Mouse (Mus musculus): Measurements from ENCODE around the gene Naaladl2. TPM values are rescaled to one million over a fixed set of nuclear protein-coding genes. Genes with fewer than 3 reads are reported as not detected.

The Naaladl2 gene
- polyA plus RNA-seq, 1 experiment from 2014 or later: 4.0 TPM

- no peak overlapping the region for H3K27ac ChIP-seq (ENCODE audit: low read depth, low read length)
- no peaks in the 10 kb centered on the region for H3K27me3 ChIP-seq (ENCODE audit: control insufficient read depth, insufficient read depth, low read length)
- no peak overlapping the region for H3K9ac ChIP-seq (ENCODE audit: low read depth, low read length)
- WGBS: 50% methylated on average over 5 of the region's 5 CpGs
- no peak overlapping the region for H3K4me3 ChIP-seq (ENCODE audit: low read length)
- no peaks in the 10 kb centered on the region for H3K36me3 ChIP-seq (ENCODE audit: control insufficient read depth, insufficient read depth, low read length)
- no peaks in the 10 kb centered on the region for H3K9me3 ChIP-seq (ENCODE audit: control insufficient read depth, low read length)
- ATAC-seq (ENCODE audit: low FRiP score, low TSS enrichment): no peak; the same call in 1 of the 2 replicates
- H3K4me2 ChIP-seq (replicated peaks; ENCODE audit: low read depth, low read length): no peak overlapping the region
- H3K4me1 ChIP-seq (ENCODE audit: control insufficient read depth, insufficient read depth, low read length): no peaks in the 10 kb centered on the region
These were observed 1206.8 kb downstream of the Naaladl2 start for GRCm38 (mm10) chr3:23937299-23937698.

- Histone ChIP-seq H3K4me1 (ENCODE audit: control insufficient read depth, insufficient read depth, low read length) (no peaks in the 10 kb centered on the region), H3K27me3 (ENCODE audit: control insufficient read depth, insufficient read depth, low read length) (no peaks in the 10 kb centered on the region), H3K4me3 (ENCODE audit: low read length) (no peak overlapping the region), H3K27ac (ENCODE audit: low read depth, low read length) (no peak overlapping the region), H3K9me3 (ENCODE audit: control insufficient read depth, low read length) (no peaks in the 10 kb centered on the region), H3K36me3 (ENCODE audit: control insufficient read depth, insufficient read depth, low read length) (no peaks in the 10 kb centered on the region), H3K9ac (ENCODE audit: low read depth, low read length) (no peak overlapping the region), H3K4me2 (replicated peaks; ENCODE audit: low read depth, low read length) (no peak overlapping the region)
- ATAC-seq (ENCODE audit: low FRiP score, low TSS enrichment): no peak
- 74% methylated on average over 4 of the region's 4 CpGs for WGBS
These were observed 1216.0 kb downstream of the Naaladl2 start for GRCm38 (mm10) chr3:23928097-23928496.

GRCm38 (mm10) chr3:23907682-23908081, 1236.4 kb downstream of the Naaladl2 start:
- Histone ChIP-seq H3K4me3 (ENCODE audit: low read length) (no peak overlapping the region), H3K27ac (ENCODE audit: low read depth, low read length) (no peak overlapping the region), H3K4me2 (replicated peaks; ENCODE audit: low read depth, low read length) (no peak overlapping the region), H3K9ac (ENCODE audit: low read depth, low read length) (no peak overlapping the region), H3K27me3 (ENCODE audit: control insufficient read depth, insufficient read depth, low read length) (no peaks in the 10 kb centered on the region), H3K9me3 (ENCODE audit: control insufficient read depth, low read length) (no peaks in the 10 kb centered on the region), H3K36me3 (ENCODE audit: control insufficient read depth, insufficient read depth, low read length) (no peaks in the 10 kb centered on the region), H3K4me1 (ENCODE audit: control insufficient read depth, insufficient read depth, low read length) (no peaks in the 10 kb centered on the region)
- 66% methylated on average over 1 of the region's 1 CpGs for WGBS
- no peak for ATAC-seq (ENCODE audit: low FRiP score, low TSS enrichment)

GRCm38 (mm10) chr3:23865688-23866087, 1278.4 kb downstream of the Naaladl2 start:
- no peak overlapping the region for H3K9ac ChIP-seq (ENCODE audit: low read depth, low read length)
- no peaks in the 10 kb centered on the region for H3K4me1 ChIP-seq (ENCODE audit: control insufficient read depth, insufficient read depth, low read length)
- H3K9me3 ChIP-seq (ENCODE audit: control insufficient read depth, low read length): no peaks in the 10 kb centered on the region
- H3K27ac ChIP-seq (ENCODE audit: low read depth, low read length): no peak overlapping the region
- H3K27me3 ChIP-seq (ENCODE audit: control insufficient read depth, insufficient read depth, low read length): no peaks in the 10 kb centered on the region
- H3K4me2 ChIP-seq (replicated peaks; ENCODE audit: low read depth, low read length): no peak overlapping the region
- no peak overlapping the region for H3K4me3 ChIP-seq (ENCODE audit: low read length)
- H3K36me3 ChIP-seq (ENCODE audit: control insufficient read depth, insufficient read depth, low read length): no peaks in the 10 kb centered on the region
- no peak for ATAC-seq (ENCODE audit: low FRiP score, low TSS enrichment)
- WGBS: 90% methylated on average over 1 of the region's 1 CpGs

GRCm38 (mm10) chr3:23857275-23857674, 1286.8 kb downstream of the Naaladl2 start:
- Histone ChIP-seq H3K27me3 (ENCODE audit: control insufficient read depth, insufficient read depth, low read length) (no peaks in the 10 kb centered on the region), H3K4me1 (ENCODE audit: control insufficient read depth, insufficient read depth, low read length) (no peaks in the 10 kb centered on the region), H3K9me3 (ENCODE audit: control insufficient read depth, low read length) (no peaks in the 10 kb centered on the region), H3K4me2 (replicated peaks; ENCODE audit: low read depth, low read length) (no peak overlapping the region), H3K9ac (ENCODE audit: low read depth, low read length) (no peak overlapping the region), H3K4me3 (ENCODE audit: low read length) (no peak overlapping the region), H3K36me3 (ENCODE audit: control insufficient read depth, insufficient read depth, low read length) (no peaks in the 10 kb centered on the region), H3K27ac (ENCODE audit: low read depth, low read length) (no peak overlapping the region)
- 50% methylated on average over 1 of the region's 1 CpGs for WGBS
- no peak for ATAC-seq (ENCODE audit: low FRiP score, low TSS enrichment)

GRCm38 (mm10) chr3:23817585-23817984, 1326.5 kb downstream of the Naaladl2 start:
- ATAC-seq (ENCODE audit: low FRiP score, low TSS enrichment): no peak
- Histone ChIP-seq H3K4me3 (ENCODE audit: low read length) (no peak overlapping the region), H3K4me1 (ENCODE audit: control insufficient read depth, insufficient read depth, low read length) (no peaks in the 10 kb centered on the region), H3K27me3 (ENCODE audit: control insufficient read depth, insufficient read depth, low read length) (no peaks in the 10 kb centered on the region), H3K9ac (ENCODE audit: low read depth, low read length) (no peak overlapping the region), H3K4me2 (replicated peaks; ENCODE audit: low read depth, low read length) (no peak overlapping the region), H3K9me3 (ENCODE audit: control insufficient read depth, low read length) (no peaks in the 10 kb centered on the region), H3K27ac (ENCODE audit: low read depth, low read length) (no peak overlapping the region), H3K36me3 (ENCODE audit: control insufficient read depth, insufficient read depth, low read length) (no peaks in the 10 kb centered on the region)

DNA sequence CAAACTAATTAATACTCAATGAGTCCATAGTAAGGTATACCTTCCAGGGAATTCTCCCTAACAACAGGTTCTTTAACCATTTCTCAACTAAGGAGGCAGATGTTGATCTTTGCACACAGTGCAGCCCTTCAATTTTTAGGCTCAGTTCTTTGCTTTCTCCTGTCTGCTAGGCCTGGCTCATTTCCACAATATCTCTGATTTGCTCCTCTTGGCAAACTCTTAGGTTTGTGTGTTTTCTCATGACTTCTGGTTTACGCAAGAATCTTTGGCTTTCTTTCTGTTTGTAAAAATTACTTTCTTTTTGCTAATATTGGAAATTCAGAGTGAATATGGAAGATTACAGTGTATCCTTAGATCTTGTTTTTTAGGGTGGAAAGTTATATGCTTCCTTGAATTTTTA, 1385.3 kb downstream of the Naaladl2 start:
- ATAC-seq (ENCODE audit: low FRiP score, low TSS enrichment): no peak
- Histone ChIP-seq H3K27ac (ENCODE audit: low read depth, low read length) (no peak overlapping the region), H3K9me3 (ENCODE audit: control insufficient read depth, low read length) (no peaks in the 10 kb centered on the region), H3K27me3 (ENCODE audit: control insufficient read depth, insufficient read depth, low read length) (no peaks in the 10 kb centered on the region), H3K9ac (ENCODE audit: low read depth, low read length) (no peak overlapping the region), H3K36me3 (ENCODE audit: control insufficient read depth, insufficient read depth, low read length) (no peaks in the 10 kb centered on the region), H3K4me2 (replicated peaks; ENCODE audit: low read depth, low read length) (no peak overlapping the region), H3K4me3 (ENCODE audit: low read length) (no peak overlapping the region), H3K4me1 (ENCODE audit: control insufficient read depth, insufficient read depth, low read length) (no peaks in the 10 kb centered on the region)
- 95% methylated on average over 1 of the region's 1 CpGs for WGBS

Data from kidney, embryonic 14.5 days (tissue).